Mouse (Mus musculus) small intestine, adult 2 months (tissue): ENCODE data around the gene Hoxc4. TPM values are rescaled to one million over a fixed set of nuclear protein-coding genes. Genes with fewer than 3 reads are reported as not detected.

ENCODE experiments used
- H3K27ac ChIP-seq: fragments of 200-500 bp; 2 replicates; pipeline ENCODE4 v1.5.1; 2012; ENCODE audit warnings: low read depth, low read length, control low read depth, inconsistent platforms; ENCODE audit not compliant: insufficient read depth
- H3K27me3 ChIP-seq: fragments of 200-500 bp; 2 replicates; pipeline ENCODE4 v1.6.1; 2012; ENCODE audit warnings: mild to moderate bottlenecking, moderate library complexity, low read length, inconsistent platforms; ENCODE audit not compliant: control insufficient read depth, insufficient read depth
- H3K36me3 ChIP-seq: fragments of 200-500 bp; 2 replicates; pipeline ENCODE4 v1.6.1; 2012; ENCODE audit warnings: mild to moderate bottlenecking, low read length, control low read depth, inconsistent platforms; ENCODE audit not compliant: control insufficient read depth, insufficient read depth
- H3K4me1 ChIP-seq: fragments of 200-500 bp; 2 replicates; pipeline ENCODE4 v1.6.1; 2012; ENCODE audit warnings: low read length, inconsistent platforms, mixed read lengths; ENCODE audit not compliant: control insufficient read depth, insufficient read depth, insufficient read length
- H3K4me3 ChIP-seq: fragments of 200-500 bp; 2 replicates; pipeline ENCODE4 v1.5.1; 2012; ENCODE audit warnings: low read depth, mild to moderate bottlenecking, control low read depth, inconsistent platforms, low read length, moderate library complexity
- CTCF ChIP-seq: fragments of 200-500 bp; IDR thresholded peaks from 2 replicates; pipeline ENCODE4 v1.5.1; 2012; ENCODE audit warnings: low read depth, mild to moderate bottlenecking, control low read depth, inconsistent platforms, low read length, moderate library complexity, mixed read lengths; ENCODE audit not compliant: insufficient replicate concordance, insufficient read length; ENCODE audit errors: extremely low read depth
- POLR2A ChIP-seq: fragments of 200-500 bp; IDR thresholded peaks from 2 replicates; pipeline ENCODE4 v1.6.1; 2012; ENCODE audit warnings: low read depth, mild to moderate bottlenecking, control low read depth, inconsistent platforms, low read length, moderate library complexity
- WGBS: fragments of 180-500 bp; shearing (Covaris S2); methylation state at CpG from one replicate; pipeline ENCODE4 v1.1.7; 2018; 5-methylcytosine and 5-hydroxymethylcytosine counted together
- polyA plus RNA-seq: library from polyadenylated mRNA; depleted of rRNA; stranded (reverse); fragments of >200 nt; gene quantifications from 2 replicates; pipeline ENCODE4 v1.2.3, GENCODE M21; 2012

Gene Hoxc4
- polyA plus RNA-seq, 1 experiment: 2.1 TPM

DNA sequence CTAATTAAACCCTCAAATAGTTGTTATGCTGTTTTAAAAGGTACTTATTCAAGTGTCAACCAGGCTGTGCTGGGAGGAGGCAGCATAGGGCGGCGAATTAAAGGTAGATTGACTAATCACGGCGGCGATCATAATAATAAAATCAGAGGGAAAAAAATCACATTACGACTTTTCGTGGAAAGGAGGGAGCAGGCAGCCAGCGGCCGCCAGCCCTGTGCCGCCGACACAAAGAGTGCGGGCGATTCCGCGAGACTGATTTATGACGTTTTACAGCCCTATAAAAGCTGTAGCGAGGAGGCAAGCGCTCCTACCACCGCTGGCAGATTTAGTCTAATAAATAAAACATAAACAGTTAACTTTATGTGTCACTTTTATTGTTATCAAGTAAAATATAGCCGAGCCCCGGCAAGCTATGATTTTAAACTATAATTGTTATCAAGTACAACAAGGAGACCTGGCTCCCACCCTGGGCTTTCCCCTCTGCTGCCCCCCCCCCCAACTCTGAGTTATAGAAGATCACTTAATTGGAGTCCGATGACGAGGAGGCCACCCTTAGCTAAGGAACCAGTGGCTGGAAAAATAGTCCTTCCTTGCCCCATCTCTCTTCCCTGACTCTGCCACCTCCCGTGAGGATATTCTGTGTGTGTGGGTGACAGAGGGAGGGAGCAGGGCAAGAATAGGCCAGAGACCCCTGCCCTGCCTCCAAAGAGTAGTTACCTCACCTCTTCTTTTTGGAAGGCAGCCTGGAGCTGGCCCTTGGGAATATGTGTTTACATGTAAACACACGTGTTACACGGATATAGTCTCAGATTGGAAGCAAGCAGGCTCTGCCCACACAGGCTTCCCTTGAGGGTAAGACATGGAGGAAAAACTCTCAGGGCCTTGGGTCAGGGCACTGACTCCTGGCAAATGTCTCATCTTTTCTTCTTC, 14.2 kb downstream of the Hoxc4 start:
- Histone ChIP-seq H3K4me3 (no peak overlapping the region), H3K27ac (no peak overlapping the region; the same call in 1 of the 2 replicates), H3K27me3 (peaks cover 38% of the 10 kb centered on the region), H3K36me3 (no peaks in the 10 kb centered on the region), H3K4me1 (0 out of 2 replicates have a peak, but pooled peaks cover 2% of the 10 kb centered on the region)
- TF ChIP-seq CTCF (no peak), POLR2A (no peak)
- 3% methylated on average over 26 of the region's 26 CpGs for WGBS

DNA sequence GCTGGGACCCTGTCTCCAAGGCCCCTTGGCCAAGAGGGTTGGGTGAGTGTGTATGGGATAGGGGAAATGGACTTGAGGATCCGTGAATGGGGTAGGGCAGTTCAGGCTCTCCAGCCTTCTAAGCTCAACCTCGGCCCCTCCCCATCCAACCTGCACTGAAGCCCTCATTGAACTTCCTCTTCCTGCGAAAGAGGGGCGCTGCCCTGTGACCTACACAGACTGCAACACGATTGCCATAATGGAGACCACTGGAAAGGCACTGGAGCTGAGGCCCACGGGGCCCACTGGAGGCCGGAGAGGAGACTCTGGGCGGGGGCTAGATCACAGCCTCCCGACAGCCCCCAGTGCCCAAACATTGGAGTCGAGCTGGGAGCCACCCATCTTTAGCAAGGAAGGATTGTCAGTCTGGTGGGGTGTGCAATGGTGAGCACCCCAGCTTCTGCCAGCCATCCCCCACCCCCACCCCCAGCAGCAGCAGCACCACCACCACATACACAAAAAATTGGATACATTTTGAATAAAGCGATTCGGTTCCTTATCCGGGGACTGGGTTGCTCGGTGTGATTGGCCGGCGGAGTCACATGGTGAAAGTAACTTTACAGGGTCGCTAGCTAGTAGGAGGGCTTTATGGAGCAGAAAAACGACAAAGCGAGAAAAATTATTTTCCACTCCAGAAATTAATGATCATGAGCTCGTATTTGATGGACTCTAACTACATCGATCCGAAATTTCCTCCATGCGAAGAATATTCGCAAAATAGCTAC, 15.5 kb downstream of the Hoxc4 start:
- peak overlapping the region; percentile 56 for H3K27ac ChIP-seq
- 0 out of 2 replicates have a peak, but pooled peaks cover 2% of the 10 kb centered on the region for H3K4me1 ChIP-seq
- H3K36me3 ChIP-seq: no peaks in the 10 kb centered on the region
- peak overlapping the region; percentile 64 for H3K4me3 ChIP-seq
- WGBS: 5% methylated on average over 24 of the region's 24 CpGs
- TF ChIP-seq POLR2A: no peak
- no peak for TF ChIP-seq CTCF
- H3K27me3 ChIP-seq: peaks cover 32% of the 10 kb centered on the region

DNA sequence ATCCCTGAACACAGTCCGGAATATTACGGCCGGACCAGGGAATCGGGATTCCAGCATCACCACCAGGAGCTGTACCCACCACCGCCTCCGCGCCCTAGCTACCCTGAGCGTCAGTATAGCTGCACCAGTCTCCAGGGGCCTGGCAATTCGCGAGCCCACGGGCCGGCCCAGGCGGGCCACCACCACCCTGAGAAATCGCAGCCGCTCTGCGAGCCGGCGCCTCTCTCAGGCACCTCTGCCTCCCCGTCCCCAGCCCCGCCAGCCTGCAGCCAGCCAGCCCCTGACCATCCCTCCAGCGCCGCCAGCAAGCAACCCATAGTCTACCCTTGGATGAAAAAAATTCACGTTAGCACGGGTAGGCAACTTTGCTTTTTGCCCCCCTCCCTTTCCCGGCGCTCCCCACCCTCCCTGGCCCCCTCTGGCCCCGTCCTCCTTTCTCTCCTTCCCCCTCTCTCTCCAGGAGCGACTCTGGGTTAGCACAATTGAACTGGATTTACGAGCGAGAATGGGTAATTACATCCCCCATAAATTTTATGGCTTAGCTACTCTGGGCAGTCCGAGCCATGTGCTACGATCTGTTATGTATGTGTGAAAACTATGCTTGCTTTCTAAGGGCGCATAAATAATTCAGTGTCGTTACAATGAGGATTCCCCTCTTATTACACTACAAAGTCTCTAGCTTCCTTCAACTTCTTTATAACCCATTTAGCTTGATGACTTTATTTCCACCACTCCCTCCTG, 16.2 kb downstream of the Hoxc4 start:
- 3% methylated on average over 34 of the region's 34 CpGs for WGBS
- peak overlapping the region; percentile 64 for H3K4me3 ChIP-seq
- H3K27me3 ChIP-seq: peaks cover 31% of the 10 kb centered on the region

DNA sequence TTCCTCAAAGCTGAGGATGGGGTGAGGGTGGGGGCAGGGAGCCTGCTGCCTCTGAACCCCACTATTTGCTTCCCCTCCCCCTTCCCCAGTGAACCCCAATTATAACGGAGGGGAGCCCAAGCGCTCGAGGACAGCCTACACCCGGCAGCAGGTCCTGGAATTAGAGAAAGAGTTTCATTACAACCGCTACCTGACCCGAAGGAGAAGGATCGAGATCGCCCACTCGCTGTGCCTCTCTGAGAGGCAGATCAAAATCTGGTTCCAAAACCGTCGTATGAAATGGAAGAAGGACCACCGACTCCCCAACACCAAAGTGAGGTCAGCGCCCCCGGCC, 16.8 kb downstream of the Hoxc4 start:
- TF ChIP-seq POLR2A: no peak
- no peak for TF ChIP-seq CTCF
- H3K4me3 ChIP-seq: peak overlapping the region; percentile 57
- H3K27ac ChIP-seq: 0 out of 2 replicates have a peak overlapping the region, but pooled peaks have one; percentile 11
- no peaks in the 10 kb centered on the region for H3K36me3 ChIP-seq
- peaks cover 31% of the 10 kb centered on the region for H3K27me3 ChIP-seq
- WGBS: 6% methylated on average over 14 of the region's 14 CpGs
- H3K4me1 ChIP-seq: 0 out of 2 replicates have a peak, but pooled peaks cover 2% of the 10 kb centered on the region

More for the DNA sequence above, 16.2 kb downstream of the Hoxc4 start:
- H3K4me1 ChIP-seq: 0 out of 2 replicates have a peak, but pooled peaks cover 2% of the 10 kb centered on the region
- TF ChIP-seq POLR2A (no peak), CTCF (no peak)
- peak overlapping the region; percentile 56; the same call in 1 of the 2 replicates for H3K27ac ChIP-seq
- no peaks in the 10 kb centered on the region for H3K36me3 ChIP-seq

DNA sequence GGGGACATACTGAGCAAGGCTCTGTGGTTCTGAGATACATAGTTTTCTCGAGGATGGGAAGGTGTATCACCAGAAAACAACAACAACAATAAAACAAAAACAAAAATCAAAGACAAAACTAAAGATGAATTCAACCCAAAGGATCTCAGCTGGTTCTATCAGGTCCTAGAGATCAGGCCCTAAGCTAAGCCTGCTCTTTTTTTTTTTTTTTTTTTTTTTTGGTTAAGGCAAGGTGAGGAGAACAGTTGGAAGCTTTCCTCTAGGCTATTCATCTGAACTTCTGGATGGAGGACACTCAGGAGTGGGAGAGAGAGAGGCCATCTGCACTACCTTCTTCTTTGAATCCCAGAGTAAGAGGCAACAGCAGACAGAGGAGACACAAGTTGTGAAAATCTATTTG, 18.8 kb downstream of the Hoxc4 start:
- Histone ChIP-seq H3K27ac (no peak overlapping the region), H3K4me1 (0 out of 2 replicates have a peak, but pooled peaks cover 2% of the 10 kb centered on the region), H3K27me3 (peaks cover 34% of the 10 kb centered on the region), H3K4me3 (no peak overlapping the region), H3K36me3 (no peaks in the 10 kb centered on the region)
- TF ChIP-seq POLR2A (no peak), CTCF (no peak)
- WGBS: 26% methylated on average over 1 of the region's 1 CpGs

DNA sequence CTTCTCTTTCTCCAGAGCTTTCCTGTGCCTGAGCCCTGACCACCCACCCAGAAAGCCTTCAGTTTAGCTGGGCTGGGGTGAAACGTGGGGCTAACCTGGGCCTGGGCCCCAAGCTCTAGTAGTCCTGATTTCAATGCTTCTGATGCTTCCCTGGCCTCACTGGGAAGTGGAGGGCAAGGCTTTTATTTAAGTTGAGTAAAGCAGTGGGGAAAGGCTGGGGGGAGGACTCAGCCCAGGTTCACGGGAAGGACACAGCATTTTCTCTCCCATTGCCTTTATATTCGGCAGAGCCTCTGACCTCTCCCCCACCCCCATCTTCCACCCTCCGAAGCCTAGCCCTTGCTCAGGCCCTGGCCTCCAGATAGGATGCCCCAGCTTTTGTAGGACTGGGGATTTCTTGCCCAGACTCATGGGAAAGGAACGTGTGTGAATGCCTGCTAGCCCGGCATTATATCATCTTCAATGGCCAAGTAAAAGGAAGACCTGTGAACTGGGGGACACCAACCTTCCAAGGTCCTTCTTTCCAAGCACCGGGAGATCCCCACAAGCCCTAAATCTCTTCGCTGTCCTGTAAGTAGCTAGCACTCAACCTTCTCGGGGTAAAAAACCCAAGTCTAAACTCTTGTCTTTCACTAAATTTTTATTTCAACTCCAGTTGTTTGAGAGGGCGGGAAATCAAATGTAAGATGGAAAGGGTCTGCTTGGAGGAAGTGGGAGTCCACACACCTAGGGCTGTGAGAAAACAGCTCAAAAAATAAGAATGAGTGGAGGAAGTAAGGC, 20.2 kb downstream of the Hoxc4 start:
- H3K27me3 ChIP-seq: peaks cover 31% of the 10 kb centered on the region

More for the DNA sequence above, 20.2 kb downstream of the Hoxc4 start:
- TF ChIP-seq POLR2A: no peak
- no peaks in the 10 kb centered on the region for H3K36me3 ChIP-seq
- WGBS: 57% methylated on average over 10 of the region's 10 CpGs
- H3K4me3 ChIP-seq: no peak overlapping the region
- 0 out of 2 replicates have a peak, but pooled peaks cover 2% of the 10 kb centered on the region for H3K4me1 ChIP-seq
- H3K27ac ChIP-seq: peak overlapping the region; percentile 37; the same call in 1 of the 2 replicates
